Mouse (Mus musculus): ENCODE measurements around the gene Cebpe. TPM values are rescaled to one million over a fixed set of nuclear protein-coding genes. Genes with fewer than 3 reads are reported as not detected.

The Cebpe gene
- polyA plus RNA-seq, 1 experiment from 2014 or later: not detected

Other genes starting within 250 kb of the Cebpe start
- 31.0 and 34.4 TPM in 2 replicates for gene Lrp10, start 248.0 kb downstream of the Cebpe start, polyA plus RNA-seq (2015; fragmentation: Nextera tagmentation; extraction: Ambion mirVana)
- 2.8 and 3.2 TPM in 2 replicates for gene Rem2, start 236.1 kb downstream of the Cebpe start, polyA plus RNA-seq (2015; fragmentation: Nextera tagmentation; extraction: Ambion mirVana)
- 86.1 and 93.1 TPM in 2 replicates for gene Prmt5, start 194.6 kb downstream of the Cebpe start, polyA plus RNA-seq (2015; fragmentation: Nextera tagmentation; extraction: Ambion mirVana)
- 51.0 and 52.3 TPM in 2 replicates for gene Haus4, start 157.6 kb downstream of the Cebpe start, polyA plus RNA-seq (2015; fragmentation: Nextera tagmentation; extraction: Ambion mirVana)
- gene Ajuba, start 134.6 kb downstream of the Cebpe start, polyA plus RNA-seq (2015; fragmentation: Nextera tagmentation; extraction: Ambion mirVana): 48.8 and 54.4 TPM in 2 replicates
- gene 4931414P19Rik, start 106.2 kb downstream of the Cebpe start, polyA plus RNA-seq (2015; fragmentation: Nextera tagmentation; extraction: Ambion mirVana): 7.6 and 8.0 TPM in 2 replicates
- 394 and 410 TPM in 2 replicates for gene Psmb5, start 94.2 kb downstream of the Cebpe start, polyA plus RNA-seq (2015; fragmentation: Nextera tagmentation; extraction: Ambion mirVana)
- gene Psmb11, start 90.7 kb downstream of the Cebpe start, polyA plus RNA-seq (2015; fragmentation: Nextera tagmentation; extraction: Ambion mirVana): 0.11 TPM in 1 of 2 replicates, not detected in the other
- gene Gm17606, start 71.2 kb downstream of the Cebpe start, polyA plus RNA-seq (2015; fragmentation: Nextera tagmentation; extraction: Ambion mirVana): not detected in 2 replicates
- 6.7 and 8.2 TPM in 2 replicates for gene Cdh24, start 70.8 kb downstream of the Cebpe start, polyA plus RNA-seq (2015; fragmentation: Nextera tagmentation; extraction: Ambion mirVana)
- gene 1700123O20Rik, start 26.0 kb downstream of the Cebpe start, polyA plus RNA-seq (2015; fragmentation: Nextera tagmentation; extraction: Ambion mirVana): 96.6 and 98.0 TPM in 2 replicates
- 166 and 167 TPM in 2 replicates for gene Acin1, start 25.2 kb downstream of the Cebpe start, polyA plus RNA-seq (2015; fragmentation: Nextera tagmentation; extraction: Ambion mirVana)
- 0.31 and 0.33 TPM in 2 replicates for gene Gm29776, start 13.3 kb downstream of the Cebpe start, polyA plus RNA-seq (2015; fragmentation: Nextera tagmentation; extraction: Ambion mirVana)
- 1.7 and 2.3 TPM in 2 replicates for gene Slc7a8, start 69.8 kb upstream of the Cebpe start, polyA plus RNA-seq (2015; fragmentation: Nextera tagmentation; extraction: Ambion mirVana)
- not detected in 2 replicates for gene Rnf212b, start 102.0 kb upstream of the Cebpe start, polyA plus RNA-seq (2015; fragmentation: Nextera tagmentation; extraction: Ambion mirVana)
- gene Homez, start 158.8 kb upstream of the Cebpe start, polyA plus RNA-seq (2015; fragmentation: Nextera tagmentation; extraction: Ambion mirVana): 8.9 and 12.7 TPM in 2 replicates
- 0.60 and 1.6 TPM in 2 replicates for gene Ppp1r3e, start 165.4 kb upstream of the Cebpe start, polyA plus RNA-seq (2015; fragmentation: Nextera tagmentation; extraction: Ambion mirVana)
- 4.0 and 4.4 TPM in 2 replicates for gene Bcl2l2, start 171.2 kb upstream of the Cebpe start, polyA plus RNA-seq (2015; fragmentation: Nextera tagmentation; extraction: Ambion mirVana)
- gene Gm20521, start 171.3 kb upstream of the Cebpe start, polyA plus RNA-seq (2015; fragmentation: Nextera tagmentation; extraction: Ambion mirVana): 0.13 and 0.42 TPM in 2 replicates
- gene Pabpn1, start 180.3 kb upstream of the Cebpe start, polyA plus RNA-seq (2015; fragmentation: Nextera tagmentation; extraction: Ambion mirVana): 139 TPM in 2 replicates
- 79.1 and 86.2 TPM in 2 replicates for gene Slc22a17, start 201.0 kb upstream of the Cebpe start, polyA plus RNA-seq (2015; fragmentation: Nextera tagmentation; extraction: Ambion mirVana)
- 46.7 and 50.4 TPM in 2 replicates for gene Efs, start 214.0 kb upstream of the Cebpe start, polyA plus RNA-seq (2015; fragmentation: Nextera tagmentation; extraction: Ambion mirVana)
- 0.24 and 0.27 TPM in 2 replicates for gene Il25, start 220.5 kb upstream of the Cebpe start, polyA plus RNA-seq (2015; fragmentation: Nextera tagmentation; extraction: Ambion mirVana)
- gene Cmtm5, start 224.1 kb upstream of the Cebpe start, polyA plus RNA-seq (2015; fragmentation: Nextera tagmentation; extraction: Ambion mirVana): 16.1 and 17.6 TPM in 2 replicates